27 mouse cellular contexts compared by ENCODE assay signal in the genomic region with DNA sequence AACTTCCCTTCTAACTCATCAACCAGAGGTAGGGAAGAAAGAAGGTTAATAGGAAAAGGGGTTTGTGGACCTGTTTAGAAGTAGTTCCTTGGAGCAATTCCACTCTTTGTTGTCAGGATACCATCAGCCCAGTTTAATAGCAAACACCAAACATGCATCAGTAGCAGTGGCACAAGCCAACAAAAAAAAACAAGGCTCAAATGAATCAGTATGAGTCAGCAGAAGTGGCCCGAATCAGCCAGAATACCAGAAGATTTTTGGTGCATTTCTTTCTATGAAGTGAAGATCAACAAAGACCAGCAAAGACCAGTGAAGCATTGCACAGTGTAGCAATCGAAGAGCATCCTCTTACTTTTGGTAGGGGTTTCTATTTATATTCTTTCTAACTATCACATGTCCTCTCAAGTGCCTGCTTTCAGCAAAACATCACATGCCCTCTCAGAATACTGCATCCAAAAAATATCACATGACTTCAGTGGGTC. TPM values are rescaled to one million over a fixed set of nuclear protein-coding genes. Genes with fewer than 3 reads are reported as not detected.
"Had no signal": no experiment of that assay in that cellular context is flagged by ENCODE, and none has a peak within 500 bp of the region (broad histone marks: within the 10 kb centered on the region; RNA-seq: fewer than 3 reads in every experiment).

No protein-coding gene starts in this region.

- ATAC-seq: midbrain, embryonic 16.5 days had no signal

- H3K27me3 ChIP-seq: midbrain, embryonic 12.5 days; neural tube, embryonic 13.5 days; neural tube, embryonic 15.5 days; stomach, embryonic 15.5 days had no signal

- DNase-seq: lung, adult 18-20 months; lung, embryonic 14.5 days; lung, postnatal 10 days; lung, postnatal 4 days; midbrain, embryonic 14.5 days; retina, postnatal 1 day; right cerebral cortex, adult 18-20 months; right cerebral cortex, postnatal 14 days; thymus, adult 2 months; thymus, postnatal 25 days; thymus, postnatal 4 days had no signal

RNA-seq across cellular contexts. Expression of gene Gm10944, which starts 52.9 kb away (rescaled TPM):
- total RNA-seq: megakaryocyte, adult 5-6 weeks; megakaryocyte-erythroid progenitor cell, adult 5-6 weeks had no signal
- polyA plus RNA-seq: liver, embryonic 16.5 days; lung, embryonic 14.5 days; lung, embryonic 16.5 days; midbrain, embryonic 10.5 days; midbrain, embryonic 12.5 days; midbrain, embryonic 14.5 days; midbrain, embryonic 16.5 days; myocyte; neural tube, embryonic 11.5 days; neural tube, embryonic 13.5 days; neural tube, embryonic 15.5 days; spleen, adult 2 months; stomach, embryonic 15.5 days; stomach, postnatal 0 days; testis, adult 2 months; thymus, adult 2 months; urinary bladder, adult 2 months had no signal
